Mouse (Mus musculus): Measurements from ENCODE around the gene Ctnna3. TPM values are rescaled to one million over a fixed set of nuclear protein-coding genes. Genes with fewer than 3 reads are reported as not detected.

Ctnna3 gene
- polyA plus RNA-seq, 1 experiment from 2014 or later, result not detected

DNA sequence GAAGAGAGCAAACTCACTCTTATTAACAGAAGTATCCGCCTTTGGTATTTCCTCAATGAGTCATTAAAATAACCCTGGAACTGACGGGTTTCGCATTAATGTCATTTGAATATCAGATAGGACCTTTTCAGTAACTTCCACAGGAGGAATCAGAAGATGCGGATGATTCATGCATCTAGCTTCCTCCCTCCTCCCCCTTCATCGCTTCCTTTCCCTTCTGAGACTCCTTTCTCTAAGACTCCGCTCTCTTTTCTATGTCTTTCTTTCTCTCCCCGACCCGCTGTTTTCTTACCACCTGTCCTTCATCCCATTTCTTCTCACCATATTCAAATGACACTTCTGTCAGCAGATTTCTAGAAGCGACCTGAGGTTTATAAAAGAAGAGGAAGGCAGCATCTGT, 572.1 kb downstream of the Ctnna3 start:
- ChIA-PET CTCF (no interaction called here), POLR2A (no interaction called here)
- no peaks in the 10 kb centered on the region for H3K27me3 ChIP-seq
- no peak for ATAC-seq
- in situ Hi-C loops (cut with MboI; ENCODE audit: low pct_unique_long_range_greater_than_20kb), result loop anchor here (25.0 kb wide), 1 partner anchor 415 kb away; no protein-coding TSS in a partner anchor
- DNase-seq (ENCODE audit: low read depth, low spot score), result no peak
- no peak for TF ChIP-seq CTCF (IDR thresholded peaks at IDR 0.05)

GRCm38 (mm10) chr10:64020347-64020746, 590.4 kb downstream of the Ctnna3 start:
- CTCF ChIA-PET, result interaction anchor here (1.1 kb wide), 1 partner anchor 10 kb away, joined by 3 read pairs; no protein-coding TSS in a partner anchor
- DNase-seq (ENCODE audit: low read depth, low spot score) (no peak), ATAC-seq (no peak)
- in situ Hi-C loops (cut with MboI; ENCODE audit: low pct_unique_long_range_greater_than_20kb), result loop anchor here (25.0 kb wide), 1 partner anchor 433 kb away; no protein-coding TSS in a partner anchor
- TF ChIP-seq CTCF (IDR thresholded peaks at IDR 0.05), result no peak
- POLR2A ChIA-PET, result no interaction called here
- H3K27me3 ChIP-seq, result no peaks in the 10 kb centered on the region

DNA sequence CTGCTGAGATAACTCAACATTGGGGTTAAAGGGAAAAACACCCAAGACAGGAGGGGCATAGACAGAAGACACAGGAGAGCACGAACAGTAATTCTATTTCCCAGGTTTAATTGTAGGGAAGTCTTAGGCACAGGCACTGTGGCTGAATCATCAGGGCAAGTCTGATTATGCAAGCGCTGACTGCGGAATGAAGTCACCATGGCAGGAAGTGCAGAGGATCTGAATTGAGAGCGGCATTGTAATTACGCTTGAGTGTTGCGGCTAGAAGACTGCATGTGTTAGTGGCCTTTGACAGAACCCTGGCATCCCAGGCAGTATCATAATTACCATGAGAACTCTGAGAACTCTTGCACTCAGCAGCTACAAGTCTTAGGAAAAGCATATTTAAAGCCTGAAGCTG, 593.4 kb downstream of the Ctnna3 start:
- ATAC-seq, result no peak
- POLR2A ChIA-PET, result no interaction called here
- no peak for TF ChIP-seq CTCF (IDR thresholded peaks at IDR 0.05)
- DNase-seq (ENCODE audit: low read depth, low spot score), result no peak
- CTCF ChIA-PET, result no interaction called here
- H3K27me3 ChIP-seq, result no peaks in the 10 kb centered on the region
- in situ Hi-C loops (cut with MboI; ENCODE audit: low pct_unique_long_range_greater_than_20kb), result loop anchor here (25.0 kb wide), 1 partner anchor 436 kb away; no protein-coding TSS in a partner anchor

GRCm38 (mm10) chr10:64030901-64031300, 601.0 kb downstream of the Ctnna3 start:
- no peak for DNase-seq (ENCODE audit: low read depth, low spot score)
- no peak for ATAC-seq
- ChIA-PET CTCF (interaction anchor here (1.1 to 2.8 kb wide), 3 partner anchors 11 to 17 kb away, joined by 3 to 13 read pairs (median 3); no protein-coding TSS in a partner anchor), POLR2A (no interaction called here)
- no peaks in the 10 kb centered on the region for H3K27me3 ChIP-seq
- no peak for TF ChIP-seq CTCF (IDR thresholded peaks at IDR 0.05)
- in situ Hi-C loops (cut with MboI; ENCODE audit: low pct_unique_long_range_greater_than_20kb), result no loop called here

GRCm38 (mm10) chr10:64039760-64040535, 610.0 kb downstream of the Ctnna3 start:
- POLR2A ChIA-PET, result no interaction called here
- no peak for TF ChIP-seq CTCF (IDR thresholded peaks at IDR 0.05)
- in situ Hi-C loops (cut with MboI; ENCODE audit: low pct_unique_long_range_greater_than_20kb), result no loop called here
- DNase-seq (ENCODE audit: low read depth, low spot score), result no peak
- CTCF ChIA-PET, result interaction anchor here (0.8 to 3.0 kb wide), 2 partner anchors 9 to 36 kb away, joined by 3 to 13 read pairs; no protein-coding TSS in a partner anchor
- ATAC-seq, result no peak
- no peaks in the 10 kb centered on the region for H3K27me3 ChIP-seq

GRCm38 (mm10) chr10:64041218-64041617, 611.3 kb downstream of the Ctnna3 start:
- ChIA-PET POLR2A (no interaction called here), CTCF (interaction anchor here (3.0 kb wide), 1 partner anchor 10 kb away, joined by 13 read pairs; no protein-coding TSS in a partner anchor)
- ATAC-seq (no peak), DNase-seq (ENCODE audit: low read depth, low spot score) (no peak)
- TF ChIP-seq CTCF (IDR thresholded peaks at IDR 0.05), result no peak
- in situ Hi-C loops (cut with MboI; ENCODE audit: low pct_unique_long_range_greater_than_20kb), result no loop called here
- no peaks in the 10 kb centered on the region for H3K27me3 ChIP-seq

GRCm38 (mm10) chr10:64041892-64042291, 612.0 kb downstream of the Ctnna3 start:
- ChIA-PET POLR2A (no interaction called here), CTCF (interaction anchor here (3.0 kb wide), 1 partner anchor 11 kb away, joined by 13 read pairs; no protein-coding TSS in a partner anchor)
- in situ Hi-C loops (cut with MboI; ENCODE audit: low pct_unique_long_range_greater_than_20kb), result no loop called here
- no peak for DNase-seq (ENCODE audit: low read depth, low spot score)
- no peak for TF ChIP-seq CTCF (IDR thresholded peaks at IDR 0.05)
- ATAC-seq, result no peak
- H3K27me3 ChIP-seq, result no peaks in the 10 kb centered on the region

DNA sequence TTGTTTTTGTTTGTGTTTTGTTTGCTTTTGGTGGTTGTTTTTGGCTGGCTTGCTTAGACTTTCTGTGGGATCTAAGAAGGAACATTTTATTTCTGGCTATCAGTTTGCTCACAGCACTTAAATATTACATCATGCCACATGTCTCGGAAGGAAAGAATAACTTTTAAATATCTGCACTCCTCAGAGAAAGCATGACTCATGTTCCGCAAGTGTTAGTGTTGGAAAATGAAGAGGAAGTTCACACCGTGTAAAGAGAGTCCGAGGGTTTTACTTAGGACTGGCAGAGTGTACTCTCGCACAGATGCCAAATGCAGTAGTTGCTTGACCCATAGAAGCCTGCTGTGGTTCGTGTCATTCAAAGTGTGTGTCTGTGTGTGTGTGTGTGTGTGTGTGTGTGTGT, 619.3 kb downstream of the Ctnna3 start:
- no peak for TF ChIP-seq CTCF (IDR thresholded peaks at IDR 0.05)
- ATAC-seq, result no peak
- DNase-seq (ENCODE audit: low read depth, low spot score), result no peak
- in situ Hi-C loops (cut with MboI; ENCODE audit: low pct_unique_long_range_greater_than_20kb), result no loop called here
- CTCF ChIA-PET, result no interaction called here
- no peaks in the 10 kb centered on the region for H3K27me3 ChIP-seq
- POLR2A ChIA-PET, result no interaction called here

DNA sequence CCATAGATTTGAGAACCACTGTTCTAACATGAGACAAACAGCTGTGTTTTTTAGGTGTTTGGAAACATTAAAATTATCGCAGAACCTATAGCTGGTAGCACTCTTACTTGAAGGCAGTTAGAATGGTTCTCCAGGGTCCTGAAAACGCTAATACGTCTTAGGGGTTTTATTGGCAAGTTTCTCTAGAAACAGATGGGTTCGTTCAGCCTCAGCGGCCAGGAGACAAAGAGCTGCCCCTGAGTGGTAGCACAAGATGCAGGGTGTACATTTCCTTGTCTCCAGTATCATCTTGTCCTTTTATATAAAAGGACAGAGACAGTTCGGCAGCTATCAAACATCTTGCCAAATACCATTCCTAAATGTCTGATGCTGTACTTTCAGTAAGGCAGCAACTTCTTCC, 620.0 kb downstream of the Ctnna3 start:
- DNase-seq (ENCODE audit: low read depth, low spot score), result no peak
- TF ChIP-seq CTCF (IDR thresholded peaks at IDR 0.05), result no peak
- no peak for ATAC-seq
- ChIA-PET POLR2A (no interaction called here), CTCF (no interaction called here)
- H3K27me3 ChIP-seq, result no peaks in the 10 kb centered on the region
- in situ Hi-C loops (cut with MboI; ENCODE audit: low pct_unique_long_range_greater_than_20kb), result no loop called here

DNA sequence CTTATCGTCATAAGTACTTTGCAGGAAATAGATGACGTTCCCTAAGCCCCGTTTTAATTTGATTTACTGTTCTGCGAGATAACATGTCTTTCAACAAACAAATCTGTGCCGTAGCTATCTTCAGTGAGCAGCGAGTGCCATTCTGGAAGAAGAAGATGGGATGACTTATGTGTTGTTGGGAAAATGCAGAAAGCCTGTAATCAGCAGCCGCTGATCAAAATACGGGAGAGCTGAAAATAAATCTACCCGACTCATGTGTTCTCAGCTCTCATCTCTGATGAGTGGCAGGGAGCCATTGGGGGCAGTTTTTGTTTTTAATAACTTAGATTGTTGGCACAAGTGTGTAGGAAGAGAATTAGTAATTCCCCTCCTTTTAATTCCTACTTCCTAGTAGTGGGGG, 633.8 kb downstream of the Ctnna3 start:
- ChIA-PET POLR2A (no interaction called here), CTCF (no interaction called here)
- TF ChIP-seq CTCF (IDR thresholded peaks at IDR 0.05), result no peak
- in situ Hi-C loops (cut with MboI; ENCODE audit: low pct_unique_long_range_greater_than_20kb), result no loop called here
- no peak for ATAC-seq
- no peak for DNase-seq (ENCODE audit: low read depth, low spot score)
- H3K27me3 ChIP-seq, result no peaks in the 10 kb centered on the region

- in situ Hi-C loops (cut with MboI; ENCODE audit: low pct_unique_long_range_greater_than_20kb), result loop anchor here (25.0 kb wide), 1 partner anchor 1686 kb away; no protein-coding TSS in a partner anchor
- DNase-seq (ENCODE audit: low read depth, low spot score), result peak; percentile 31
- ChIA-PET CTCF (interaction anchor here (1.1 kb wide), 1 partner anchor 10 kb away, joined by 3 read pairs; no protein-coding TSS in a partner anchor), POLR2A (no interaction called here)
- no peak for TF ChIP-seq CTCF (IDR thresholded peaks at IDR 0.05)
- ATAC-seq, result peak; percentile 90
- no peaks in the 10 kb centered on the region for H3K27me3 ChIP-seq
Observed at GRCm38 (mm10) chr10:64075944-64076343, 646.0 kb downstream of the Ctnna3 start.
